Mouse (Mus musculus): ENCODE measurements around the gene Gm9513. TPM values are rescaled to one million over a fixed set of nuclear protein-coding genes. Genes with fewer than 3 reads are reported as not detected.

Gm9513 gene
- total RNA-seq (2023): not detected

GRCm38 (mm10) chr9:36475338-36475737, at the start of gene Gm9513:
Gene Gm9513, plus strand, starts transcription at chr9:36475638.

GRCm38 (mm10) chr9:36431584-36431983, 43.9 kb upstream of the Gm9513 start, which contains the start of gene Gm7257:
Gene Gm7257, plus strand, starts transcription at chr9:36431884.

Other genes starting within 250 kb of the Gm9513 start
- gene Gm7257, start 43.8 kb upstream of the Gm9513 start, total RNA-seq (2023): not detected
- gene Gm5615, start 66.3 kb downstream of the Gm9513 start, total RNA-seq (2023): not detected
- not detected for gene Gm17689, start 107.0 kb downstream of the Gm9513 start, total RNA-seq (2023)
- not detected for gene A630095E13Rik, start 167.7 kb downstream of the Gm9513 start, total RNA-seq (2023)
- gene Acrv1, start 217.6 kb downstream of the Gm9513 start, total RNA-seq (2023): not detected